Mouse (Mus musculus) ES-CJ7 (cell line): ENCODE data around the gene Zscan10.
A peak's percentile ranks its signal among the peaks of the same experiment; 100 is the strongest.
"Not testable (repeated sequence)": the region's sequence is repeated elsewhere in the genome, so short reads cannot be mapped to it uniquely, and the experiment has no call there.

Experiments
- DNase-seq: peaks from one replicate; pipeline ENCODE4 v3.0.0; 2011; ENCODE audit warnings: low read depth, low spot score

Zscan10 gene

GRCm38 (mm10) chr17:23587253-23587652 is 13.4 kb upstream of the Zscan10 start:
- peak; percentile 56 for DNase-seq

- DNase-seq, result peak; percentile 99
Observed at GRCm38 (mm10) chr17:23592208-23592925, 8.3 kb upstream of the Zscan10 start.

- no peak for DNase-seq
Observed at GRCm38 (mm10) chr17:23592926-23593300, 7.7 kb upstream of the Zscan10 start.

GRCm38 (mm10) chr17:23595139-23595538 is 5.5 kb upstream of the Zscan10 start:
- not testable (repeated sequence) for DNase-seq

GRCm38 (mm10) chr17:23598582-23599552 is 1.8 kb upstream of the Zscan10 start, which contains the start of gene Zfp13:
TSS of gene Zfp13 (minus strand) at chr17:23599487.
- peak; percentile 99 for DNase-seq

- peak; percentile 67 for DNase-seq
Observed at GRCm38 (mm10) chr17:23599605-23600063, 1.0 kb upstream of the Zscan10 start.

- DNase-seq, result peak; percentile 72
Observed at GRCm38 (mm10) chr17:23601836-23602585, 1.4 kb downstream of the Zscan10 start.

GRCm38 (mm10) chr17:23603077-23603476 is 2.4 kb downstream of the Zscan10 start:
- peak; percentile 87 for DNase-seq

GRCm38 (mm10) chr17:23603542-23603941 is 2.9 kb downstream of the Zscan10 start:
- DNase-seq, result peak; percentile 91

GRCm38 (mm10) chr17:23604394-23604793 is 3.7 kb downstream of the Zscan10 start:
- peak; percentile 85 for DNase-seq

GRCm38 (mm10) chr17:23605220-23605619 is 4.6 kb downstream of the Zscan10 start:
- DNase-seq, result peak; percentile 79

- DNase-seq, result no peak
Observed at GRCm38 (mm10) chr17:23609612-23610011, 9.0 kb downstream of the Zscan10 start.

GRCm38 (mm10) chr17:23610361-23610800 is 9.7 kb downstream of the Zscan10 start:
- DNase-seq, result peak; percentile 92

GRCm38 (mm10) chr17:23617087-23617486 is 16.4 kb downstream of the Zscan10 start:
- no peak for DNase-seq

GRCm38 (mm10) chr17:23620351-23620750 is 19.7 kb downstream of the Zscan10 start:
- no peak for DNase-seq

GRCm38 (mm10) chr17:23627813-23628212 is 27.2 kb downstream of the Zscan10 start:
- DNase-seq, result peak; percentile 72

GRCm38 (mm10) chr17:23630195-23631020 is 29.8 kb downstream of the Zscan10 start:
- DNase-seq, result peak; percentile 89

- DNase-seq, result no peak
Observed at GRCm38 (mm10) chr17:23631241-23631640, 30.6 kb downstream of the Zscan10 start.

GRCm38 (mm10) chr17:23644613-23645495 is 44.2 kb downstream of the Zscan10 start, which contains the start of gene Mmp25:
TSS of gene Mmp25 (minus strand) at chr17:23645277.
- peak; percentile 35 for DNase-seq
